Mouse (Mus musculus): Measurements from ENCODE around the gene Abhd14b.

Gene Abhd14b

GRCm38 (mm10) chr9:106429221-106430014 is 17.8 kb upstream of the Abhd14b start, which contains the start of gene Rpl29:
Rpl29 (plus strand) TSS chr9:106429454.
- peak; percentile 78 for ATAC-seq (ENCODE audit: low TSS enrichment)

- ATAC-seq (ENCODE audit: low TSS enrichment), result no peak
Measured at GRCm38 (mm10) chr9:106430015-106430264, 17.3 kb upstream of the Abhd14b start.

- 0 out of 2 replicates have a peak, but pooled peaks have one; percentile 13 for ATAC-seq (ENCODE audit: low TSS enrichment)
Measured at GRCm38 (mm10) chr9:106433389-106433788, 13.9 kb upstream of the Abhd14b start.

- ATAC-seq (ENCODE audit: low TSS enrichment), result no peak
Measured at GRCm38 (mm10) chr9:106436566-106436965, 10.7 kb upstream of the Abhd14b start.

GRCm38 (mm10) chr9:106442680-106443079 is 4.6 kb upstream of the Abhd14b start:
- ATAC-seq (ENCODE audit: low TSS enrichment), result no peak

GRCm38 (mm10) chr9:106444836-106445235 is 2.4 kb upstream of the Abhd14b start:
- ATAC-seq (ENCODE audit: low TSS enrichment), result no peak

GRCm38 (mm10) chr9:106447951-106448350 is 692 bp downstream of the Abhd14b start:
- no peak for ATAC-seq (ENCODE audit: low TSS enrichment)

GRCm38 (mm10) chr9:106448498-106449031 is 1.3 kb downstream of the Abhd14b start:
- ATAC-seq (ENCODE audit: low TSS enrichment), result peak; percentile 58

GRCm38 (mm10) chr9:106449947-106450346 is 2.7 kb downstream of the Abhd14b start:
- no peak for ATAC-seq (ENCODE audit: low TSS enrichment)

- ATAC-seq (ENCODE audit: low TSS enrichment), result no peak
Measured at GRCm38 (mm10) chr9:106450661-106451060, 3.4 kb downstream of the Abhd14b start.

- no peak for ATAC-seq (ENCODE audit: low TSS enrichment)
Measured at GRCm38 (mm10) chr9:106451298-106451697, 4.0 kb downstream of the Abhd14b start.

GRCm38 (mm10) chr9:106451899-106452298 is 4.6 kb downstream of the Abhd14b start:
- ATAC-seq (ENCODE audit: low TSS enrichment), result no peak

GRCm38 (mm10) chr9:106452351-106452750 is 5.1 kb downstream of the Abhd14b start:
- no peak for ATAC-seq (ENCODE audit: low TSS enrichment)

GRCm38 (mm10) chr9:106452821-106453220 is 5.6 kb downstream of the Abhd14b start:
- ATAC-seq (ENCODE audit: low TSS enrichment), result no peak

- ATAC-seq (ENCODE audit: low TSS enrichment), result peak; percentile 13; the same call in 1 of the 2 replicates
Measured at GRCm38 (mm10) chr9:106453271-106454070, 6.2 kb downstream of the Abhd14b start, which contains the start of gene Pcbp4. Pcbp4 (plus strand) TSS chr9:106453291.

- peak; percentile 5; the same call in 1 of the 2 replicates for ATAC-seq (ENCODE audit: low TSS enrichment)
Measured at GRCm38 (mm10) chr9:106454071-106454761, 7.0 kb downstream of the Abhd14b start.

GRCm38 (mm10) chr9:106454888-106455681 is 7.8 kb downstream of the Abhd14b start:
- ATAC-seq (ENCODE audit: low TSS enrichment), result peak; percentile 38

- ATAC-seq (ENCODE audit: low TSS enrichment), result no peak
Measured at GRCm38 (mm10) chr9:106456325-106457162, 9.3 kb downstream of the Abhd14b start.

- ATAC-seq (ENCODE audit: low TSS enrichment), result no peak
Measured at GRCm38 (mm10) chr9:106457163-106457559, 9.9 kb downstream of the Abhd14b start.

GRCm38 (mm10) chr9:106457920-106458319 is 10.7 kb downstream of the Abhd14b start:
- ATAC-seq (ENCODE audit: low TSS enrichment), result no peak

All from frontal cortex, adult (tissue).